Mouse (Mus musculus): Measurements from ENCODE around the gene Oscp1.

DNA sequence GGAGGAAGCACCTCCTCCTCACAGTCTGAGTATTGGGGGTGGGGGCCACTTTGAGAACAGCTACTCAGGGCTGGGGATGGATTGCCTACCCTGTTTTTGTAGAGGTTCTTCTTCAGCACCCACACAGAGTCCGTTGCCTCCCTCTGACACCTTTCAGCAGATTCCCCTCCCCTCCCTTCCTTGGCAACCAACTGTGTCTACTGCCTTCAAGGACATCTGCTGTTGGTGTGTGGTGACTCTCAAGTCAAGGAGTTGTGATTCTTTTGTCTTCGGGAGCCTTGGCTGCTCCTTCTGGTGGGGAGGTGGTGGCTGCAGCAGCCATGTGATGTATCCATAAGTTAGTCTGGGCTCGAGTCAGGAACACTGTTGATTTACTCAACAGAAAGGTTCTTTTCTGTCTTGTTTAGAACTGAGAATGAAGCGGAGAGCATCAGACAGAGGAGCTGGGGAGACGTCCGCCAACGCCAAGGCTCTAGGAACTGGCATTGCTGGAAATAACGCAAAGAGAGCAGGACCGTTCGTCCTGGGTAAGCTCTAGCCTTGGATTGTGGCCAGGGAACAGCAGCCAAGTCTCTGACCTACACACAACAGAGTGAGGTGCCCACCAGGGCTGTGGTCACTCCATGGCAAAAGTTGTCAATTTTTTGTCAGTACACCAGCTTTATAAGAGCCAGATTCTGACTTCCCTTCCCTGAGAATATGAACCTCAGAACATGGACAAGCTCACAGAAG is 65.1 kb downstream of the Oscp1 start:
- no peak for TF ChIP-seq CTCF (IDR thresholded peaks at IDR 0.05; ENCODE audit: extremely low read depth, insufficient read length, insufficient replicate concordance, low read depth, low read length)
- no peak for TF ChIP-seq POLR2A (IDR thresholded peaks at IDR 0.05; ENCODE audit: low read depth, low read length)
